Mouse (Mus musculus) embryo, embryonic 11.5 days (tissue): ENCODE measurements around the gene Mdga1.
A peak's percentile ranks its signal among the peaks of the same experiment; 100 is the strongest.
"Not testable (repeated sequence)": the region's sequence is repeated elsewhere in the genome, so short reads cannot be mapped to it uniquely, and the experiment has no call there.

ENCODE experiments used
- DNase-seq: peaks from one replicate; pipeline ENCODE4 v3.0.0-alpha.2; 2012; ENCODE audit warnings: low read depth, low spot score

Gene Mdga1

GRCm38 (mm10) chr17:29799398-29800095, 170.3 kb downstream of the Mdga1 start:
- DNase-seq: no peak

DNA sequence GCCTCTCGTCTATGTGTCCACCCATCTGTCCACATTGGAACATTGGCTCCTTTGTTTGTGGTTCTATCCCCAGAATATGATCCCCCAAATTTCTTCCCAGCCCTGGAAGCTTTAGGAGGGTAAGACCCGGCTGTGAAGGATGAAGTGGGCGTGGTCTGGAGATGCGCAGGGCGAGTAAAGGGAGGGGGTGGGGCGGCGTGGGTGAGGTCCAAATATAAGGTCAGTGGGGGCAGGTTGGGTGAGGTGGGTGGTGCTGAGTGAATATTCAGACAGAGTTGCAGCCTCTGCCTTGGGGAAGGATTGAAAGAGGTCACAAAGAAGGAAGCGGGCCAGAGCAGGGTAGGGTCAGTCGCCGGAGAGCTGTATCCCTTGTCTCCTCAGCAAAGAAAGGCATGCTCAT, 171.7 kb downstream of the Mdga1 start:
- no peak for DNase-seq

- DNase-seq: no peak
These were observed 173.1 kb downstream of the Mdga1 start for GRCm38 (mm10) chr17:29796787-29797186.

GRCm38 (mm10) chr17:29796086-29796485, 173.8 kb downstream of the Mdga1 start:
- DNase-seq: peak; percentile 41

- DNase-seq: peak; percentile 36
These were observed 174.7 kb downstream of the Mdga1 start for GRCm38 (mm10) chr17:29795050-29795770.

- DNase-seq: no peak
These were observed 178.3 kb downstream of the Mdga1 start for GRCm38 (mm10) chr17:29791531-29792050.

DNA sequence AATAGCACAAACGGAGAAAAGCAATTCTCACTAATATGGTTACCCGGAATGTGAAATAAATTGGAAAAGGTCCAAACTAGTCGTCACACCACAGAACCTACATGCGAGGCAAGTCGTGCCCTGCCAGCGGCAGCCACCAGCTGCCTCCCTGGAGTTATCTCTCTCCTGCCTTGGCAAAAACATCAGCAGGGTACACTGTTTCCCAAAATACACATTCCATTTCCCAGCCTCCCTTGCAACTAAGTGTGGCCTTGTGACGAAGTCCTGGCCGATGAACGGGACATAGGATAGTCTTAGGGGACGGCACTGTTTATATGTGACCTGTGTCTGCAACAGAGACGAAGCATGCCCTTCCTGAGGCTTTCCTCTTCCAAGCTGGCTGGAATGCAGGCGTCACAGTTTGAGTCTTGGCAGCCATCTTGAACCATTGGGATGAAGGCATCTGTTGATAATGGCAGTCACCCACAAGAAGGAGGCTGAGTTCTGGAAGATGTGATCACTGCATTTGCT, 179.6 kb downstream of the Mdga1 start:
- no peak for DNase-seq

- no peak for DNase-seq
These were observed 180.2 kb downstream of the Mdga1 start for GRCm38 (mm10) chr17:29789715-29790114.

DNA sequence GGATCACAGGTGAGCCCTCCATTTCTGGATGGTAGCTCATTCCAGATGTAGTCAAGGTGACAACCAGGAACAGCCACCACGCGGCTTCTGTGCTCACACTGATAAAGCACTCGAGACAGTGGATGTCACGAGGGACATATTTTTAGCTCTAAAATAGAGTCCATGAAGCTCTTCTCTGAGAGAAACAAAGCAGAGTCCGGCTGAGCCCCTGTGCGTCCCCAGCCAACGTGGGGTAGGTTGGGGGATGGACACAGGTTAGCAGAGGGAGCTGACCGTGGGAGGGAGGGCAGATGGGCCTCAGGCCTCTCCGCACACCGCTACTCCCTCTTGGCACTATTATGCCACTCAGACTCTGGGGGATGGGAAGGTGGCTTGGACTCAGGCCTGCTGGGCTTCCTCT, 181.3 kb downstream of the Mdga1 start:
- DNase-seq: no peak

DNA sequence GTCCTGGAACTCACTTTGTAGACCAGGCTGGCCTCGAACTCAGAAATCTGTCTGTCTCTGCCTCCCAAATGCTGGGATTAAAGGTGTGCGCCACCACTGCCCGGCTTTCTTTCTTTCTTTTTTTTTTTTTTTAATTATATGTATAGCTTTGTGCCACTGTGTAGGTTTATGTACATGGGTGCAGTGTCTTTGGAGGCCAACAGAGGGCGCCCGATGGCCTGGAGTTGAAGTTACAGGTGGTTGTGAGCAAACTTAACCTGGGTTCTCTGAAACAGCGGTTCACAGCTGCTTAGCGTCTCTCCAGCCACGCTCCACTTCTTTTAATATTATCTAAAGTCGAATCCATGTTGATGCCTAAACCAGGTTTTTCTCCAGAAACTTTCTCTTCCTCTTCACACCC, 185.1 kb downstream of the Mdga1 start:
- no peak for DNase-seq

DNA sequence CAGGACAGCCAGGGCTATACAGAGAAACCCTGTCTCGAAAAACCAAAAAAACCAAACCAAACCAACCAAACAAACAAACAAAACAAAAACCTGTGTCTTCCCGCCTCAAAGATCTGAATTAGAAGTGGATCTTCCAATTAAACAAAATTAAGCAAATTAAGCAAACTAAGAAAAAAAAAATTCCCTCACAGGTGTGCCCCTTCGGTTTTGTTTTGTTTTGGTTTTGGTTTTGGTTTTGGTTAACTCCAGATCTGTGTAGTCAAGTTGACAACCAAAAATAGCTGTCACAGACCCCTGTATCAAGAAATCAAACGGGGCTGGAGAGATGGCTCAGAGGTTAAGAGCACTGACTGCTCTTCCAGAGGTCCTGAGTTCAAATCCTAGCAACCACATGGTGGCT, 188.4 kb downstream of the Mdga1 start:
- not testable (repeated sequence) for DNase-seq

DNA sequence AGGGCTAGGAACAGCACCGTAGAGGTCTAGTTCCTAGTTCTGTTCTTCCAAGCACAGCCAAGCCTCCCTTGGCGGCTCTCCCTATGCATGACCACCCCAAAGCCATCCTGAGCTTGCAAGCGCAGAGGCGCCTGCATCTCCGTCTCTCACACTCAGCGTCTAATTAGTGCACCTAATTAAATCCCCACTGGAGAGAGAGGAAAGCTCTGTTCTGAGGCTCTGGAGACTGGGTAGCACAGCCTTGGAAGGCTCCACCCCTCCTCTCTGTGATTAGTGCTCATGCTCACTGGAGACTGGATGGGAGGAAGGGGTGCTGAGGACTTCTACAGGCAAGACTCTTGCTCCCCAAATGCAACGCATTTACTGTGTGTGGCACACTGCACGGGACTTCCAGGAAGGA, 191.9 kb downstream of the Mdga1 start:
- DNase-seq: no peak
